Mouse (Mus musculus) forelimb bud, embryonic 11.5 days (tissue): ENCODE data around the gene Gm8127.
"Not testable (repeated sequence)": the region's sequence is repeated elsewhere in the genome, so short reads cannot be mapped to it uniquely, and the experiment has no call there.

Source experiments
- DNase-seq: peaks from one replicate; pipeline ENCODE4 v3.0.0-alpha.2; 2012; ENCODE audit warnings: low read depth, low spot score

The Gm8127 gene

GRCm38 (mm10) chr14:43293503-43293902 is at the start of gene Gm8127:
TSS of gene Gm8127 (minus strand) at chr14:43293832.
- not testable (repeated sequence) for DNase-seq

GRCm38 (mm10) chr14:43337646-43338045 is 44.0 kb upstream of the Gm8127 start:
- not testable (repeated sequence) for DNase-seq

GRCm38 (mm10) chr14:43331362-43331880 is 37.8 kb upstream of the Gm8127 start:
- not testable (repeated sequence) for DNase-seq

- DNase-seq = not testable (repeated sequence)
Observed at GRCm38 (mm10) chr14:43328603-43329002, 35.0 kb upstream of the Gm8127 start.

GRCm38 (mm10) chr14:43319516-43319915 is 25.9 kb upstream of the Gm8127 start:
- DNase-seq = not testable (repeated sequence)

- DNase-seq = not testable (repeated sequence)
Observed at GRCm38 (mm10) chr14:43278681-43279080, 15.0 kb downstream of the Gm8127 start.

- DNase-seq = not testable (repeated sequence)
Observed at GRCm38 (mm10) chr14:43278146-43278545, 15.5 kb downstream of the Gm8127 start.

- DNase-seq = not testable (repeated sequence)
Observed at GRCm38 (mm10) chr14:43277468-43277867, 16.2 kb downstream of the Gm8127 start.

GRCm38 (mm10) chr14:43275752-43276151 is 17.9 kb downstream of the Gm8127 start:
- not testable (repeated sequence) for DNase-seq

GRCm38 (mm10) chr14:43274986-43275511 is 18.6 kb downstream of the Gm8127 start, which contains the start of gene Gm9732:
TSS of gene Gm9732 (plus strand) at chr14:43275036.
- DNase-seq = not testable (repeated sequence)

GRCm38 (mm10) chr14:43273161-43273560 is 20.5 kb downstream of the Gm8127 start:
- DNase-seq = not testable (repeated sequence)

- not testable (repeated sequence) for DNase-seq
Observed at GRCm38 (mm10) chr14:43269211-43269610, 24.4 kb downstream of the Gm8127 start.

- not testable (repeated sequence) for DNase-seq
Observed at GRCm38 (mm10) chr14:43268521-43269084, 25.0 kb downstream of the Gm8127 start.

GRCm38 (mm10) chr14:43263421-43263820 is 30.2 kb downstream of the Gm8127 start:
- DNase-seq = not testable (repeated sequence)

- not testable (repeated sequence) for DNase-seq
Observed at GRCm38 (mm10) chr14:43258349-43258748, 35.3 kb downstream of the Gm8127 start, which contains the start of gene Gm8126. TSS of gene Gm8126 (plus strand) at chr14:43258649.

- not testable (repeated sequence) for DNase-seq
Observed at GRCm38 (mm10) chr14:43256511-43256910, 37.1 kb downstream of the Gm8127 start.

- not testable (repeated sequence) for DNase-seq
Observed at GRCm38 (mm10) chr14:43250549-43251253, 42.9 kb downstream of the Gm8127 start.

GRCm38 (mm10) chr14:43249611-43250170 is 43.9 kb downstream of the Gm8127 start:
- not testable (repeated sequence) for DNase-seq
